Comparison of ENCODE assay signal across 8 mouse cellular contexts in the genomic region with DNA sequence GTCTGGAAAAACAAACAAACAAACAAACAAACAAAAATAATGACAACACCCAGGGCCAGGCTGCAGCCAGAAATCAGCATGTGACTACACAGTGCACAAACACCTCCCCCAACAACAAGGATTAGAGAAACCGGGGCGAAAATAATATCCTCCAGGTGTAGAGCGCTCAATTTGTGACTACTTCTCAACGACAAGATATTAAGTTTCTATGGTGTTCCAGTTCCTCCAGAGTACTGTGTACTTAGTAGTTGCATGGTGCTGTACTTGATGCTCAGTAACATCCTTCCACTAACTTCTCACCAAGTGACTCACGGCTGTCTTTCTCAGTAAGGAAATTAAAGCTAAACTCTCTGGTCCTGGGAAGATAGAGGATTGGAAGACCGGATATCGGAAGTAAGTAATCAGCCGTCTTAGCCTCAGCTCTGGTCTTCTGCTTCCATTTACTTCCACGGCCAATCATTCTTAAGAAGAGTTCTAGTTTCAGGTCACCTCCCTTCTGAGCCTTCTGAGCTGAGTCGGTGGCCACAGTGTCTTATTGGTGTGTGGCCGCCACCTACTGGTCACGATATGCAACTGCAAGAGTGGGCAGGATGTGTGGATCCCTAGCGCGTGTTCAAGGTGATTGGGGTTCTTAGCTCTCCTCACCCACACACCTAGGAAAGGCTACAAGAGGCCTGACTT. TPM values are rescaled to one million over a fixed set of nuclear protein-coding genes. Genes with fewer than 3 reads are reported as not detected.
DNase-seq lines count a peak whose midpoint lies in the region; ATAC-seq and TF ChIP-seq lines count a peak whose summit lies in the region.

No protein-coding gene starts in this region.

- no peak overlapping the region for H3ac ChIP-seq in myocyte (ENCODE audit: control insufficient read depth, insufficient read length)

- TF ChIP-seq CTCF in brain, embryonic 14.5 days (IDR thresholded peaks at IDR 0.05; ENCODE audit: borderline replicate concordance, extremely low read depth, insufficient read depth, insufficient read length): peak; percentile 99
- peak; percentile 100 for TF ChIP-seq CTCF in liver, adult 2 months (IDR thresholded peaks at IDR 0.05; ENCODE audit: low read depth, low read length)

- H3K9me3 ChIP-seq in erythroblast, embryonic 14.5 days (ENCODE audit: control insufficient read depth, low read length): no peaks in the 10 kb centered on the region
- H3K9me3 ChIP-seq in heart, embryonic 12.5 days (replicated peaks): no peaks in the 10 kb centered on the region
- 0 out of 2 replicates have a peak, but pooled peaks cover 2% of the 10 kb centered on the region for H3K9me3 ChIP-seq in kidney, embryonic 16.5 days (ENCODE audit: low read length)

- no peaks in the 10 kb centered on the region; the same call in 1 of the 2 replicates for H3K27me3 ChIP-seq in erythroblast, embryonic 14.5 days (ENCODE audit: control insufficient read depth)
- peaks cover 16% of the 10 kb centered on the region for H3K27me3 ChIP-seq in heart, embryonic 12.5 days (replicated peaks)
- no peaks in the 10 kb centered on the region for H3K27me3 ChIP-seq in kidney, embryonic 16.5 days (ENCODE audit: insufficient read depth, low read length)
- peaks cover 5% of the 10 kb centered on the region; the same call in 1 of the 2 replicates for H3K27me3 ChIP-seq in liver, adult 2 months (ENCODE audit: control insufficient read depth, insufficient read depth, low read length)
- H3K27me3 ChIP-seq in myocyte (ENCODE audit: control insufficient read depth, insufficient read depth, insufficient read length): no peaks in the 10 kb centered on the region

- TF ChIP-seq POLR2A in brain, embryonic 14.5 days (IDR thresholded peaks at IDR 0.05; ENCODE audit: borderline replicate concordance, extremely low read depth, insufficient read depth, insufficient read length, poor library complexity, severe bottlenecking): no peak
- TF ChIP-seq POLR2A in liver, adult 2 months (IDR thresholded peaks at IDR 0.05; ENCODE audit: extremely low read depth, insufficient read depth, low read length): no peak
- no peak for TF ChIP-seq POLR2A in myocyte (IDR thresholded peaks at IDR 0.05; ENCODE audit: insufficient read length, low read depth)

- peak; percentile 77; the same call in 1 of the 2 replicates for ATAC-seq in heart, embryonic 12.5 days (ENCODE audit: insufficient number of reproducible peaks, low FRiP score)
- ATAC-seq in kidney, embryonic 16.5 days (ENCODE audit: low FRiP score, low TSS enrichment): peak; percentile 93

- peaks cover 29% of the 10 kb centered on the region for H3K4me1 ChIP-seq in erythroblast, embryonic 14.5 days (ENCODE audit: control insufficient read depth)
- H3K4me1 ChIP-seq in heart, embryonic 12.5 days (replicated peaks): no peaks in the 10 kb centered on the region
- H3K4me1 ChIP-seq in kidney, embryonic 16.5 days (ENCODE audit: insufficient read depth, low read length): no peaks in the 10 kb centered on the region
- H3K4me1 ChIP-seq in liver, adult 2 months (ENCODE audit: control insufficient read depth, insufficient read depth, low read length): 0 out of 2 replicates have a peak, but pooled peaks cover 2% of the 10 kb centered on the region

- H3K9ac ChIP-seq in heart, embryonic 12.5 days: no peak overlapping the region
- H3K9ac ChIP-seq in kidney, embryonic 16.5 days (replicated peaks; ENCODE audit: low read length): no peak overlapping the region
- no peak overlapping the region for H3K9ac ChIP-seq in liver, adult 2 months (ENCODE audit: low read depth, low read length)

- H3K36me3 ChIP-seq in erythroblast, embryonic 14.5 days (ENCODE audit: control insufficient read depth): no peaks in the 10 kb centered on the region
- H3K36me3 ChIP-seq in heart, embryonic 12.5 days: no peaks in the 10 kb centered on the region
- H3K36me3 ChIP-seq in kidney, embryonic 16.5 days (ENCODE audit: insufficient read depth, low read length): no peaks in the 10 kb centered on the region
- H3K36me3 ChIP-seq in liver, adult 2 months (ENCODE audit: control insufficient read depth, insufficient read depth, low read length): no peaks in the 10 kb centered on the region
- no peaks in the 10 kb centered on the region for H3K36me3 ChIP-seq in myocyte (ENCODE audit: control insufficient read depth, insufficient read depth)

- DNase-seq in CD4-positive helper T cell, adult 2 months (ENCODE audit: low read depth, low spot score): peak; percentile 74
- DNase-seq in brain, embryonic 14.5 days (ENCODE audit: low read depth): peak; percentile 90
- DNase-seq in liver, adult 2 months (ENCODE audit: extremely low read depth, low read depth, low spot score): peak; percentile 49
- DNase-seq in spleen, postnatal 4 days (ENCODE audit: low spot score in 2 of 2): peak; percentile 78 to 90

- no peak overlapping the region for H3K4me2 ChIP-seq in heart, embryonic 12.5 days
- peak overlapping the region; percentile 29 for H3K4me2 ChIP-seq in kidney, embryonic 16.5 days (replicated peaks; ENCODE audit: low read depth, low read length)
- peak overlapping the region; percentile 25 for H3K4me2 ChIP-seq in myocyte (ENCODE audit: low read depth)

- no peaks in the 10 kb centered on the region for H3K79me2 ChIP-seq in liver, adult 2 months (ENCODE audit: control insufficient read depth, insufficient read depth, low read length)
- no peaks in the 10 kb centered on the region for H3K79me2 ChIP-seq in myocyte (ENCODE audit: control insufficient read depth, insufficient read depth)

- 31% methylated on average over 14 of the region's 14 CpGs for WGBS in heart, embryonic 12.5 days
- WGBS in kidney, embryonic 16.5 days: 33% methylated on average over 14 of the region's 14 CpGs
- WGBS in liver, adult 2 months: 34% methylated on average over 14 of the region's 14 CpGs

- peak overlapping the region; percentile 25 for H3K4me3 ChIP-seq in erythroblast, embryonic 14.5 days (replicated peaks)
- no peak overlapping the region for H3K4me3 ChIP-seq in heart, embryonic 12.5 days
- no peak overlapping the region for H3K4me3 ChIP-seq in kidney, embryonic 16.5 days (ENCODE audit: low read length)
- H3K4me3 ChIP-seq in liver, adult 2 months (ENCODE audit: insufficient read depth, low read depth, low read length): no peak overlapping the region
- no peak overlapping the region for H3K4me3 ChIP-seq in myocyte

- no peak overlapping the region for H3K27ac ChIP-seq in heart, embryonic 12.5 days (ENCODE audit: poor library complexity, severe bottlenecking)
- H3K27ac ChIP-seq in kidney, embryonic 16.5 days (ENCODE audit: low read length): no peak overlapping the region
- no peak overlapping the region for H3K27ac ChIP-seq in liver, adult 2 months (replicated peaks; ENCODE audit: insufficient read depth, low read depth, low read length)

TF ChIP-seq in myocyte, 11 proteins besides CTCF, POLR2A, EP300 and RAD21:
- no peak for TF ChIP-seq USF1 (IDR thresholded peaks at IDR 0.05; ENCODE audit: low read depth)
- TF ChIP-seq SRF (IDR thresholded peaks at IDR 0.05; ENCODE audit: control insufficient read depth, insufficient read length, low read depth): no peak
- no peak for TF ChIP-seq MYOG (IDR thresholded peaks at IDR 0.05; ENCODE audit: control insufficient read depth in 1 of 3, insufficient read depth in 1 of 3, insufficient read length in 2 of 3, low read depth in 2 of 3)
- no peak for TF ChIP-seq E2F4 (IDR thresholded peaks at IDR 0.05; ENCODE audit: insufficient read depth)
- TF ChIP-seq MAX (IDR thresholded peaks at IDR 0.05; ENCODE audit: low read depth): no peak
- TF ChIP-seq REST (IDR thresholded peaks at IDR 0.05; ENCODE audit: insufficient read depth, insufficient read length): no peak
- no peak for TF ChIP-seq TCF12 (IDR thresholded peaks at IDR 0.05; ENCODE audit: insufficient read depth, poor library complexity, severe bottlenecking)
- TF ChIP-seq MYOD1 (IDR thresholded peaks at IDR 0.05; ENCODE audit: control insufficient read depth in 1 of 3, insufficient read length in 2 of 3, low read depth in 2 of 3): no peak
- TF ChIP-seq POLR2AphosphoS2 (IDR thresholded peaks at IDR 0.05; ENCODE audit: insufficient read length, low read depth): no peak
- TF ChIP-seq TCF3 (IDR thresholded peaks at IDR 0.05; ENCODE audit: insufficient read length, low read depth): no peak
- TF ChIP-seq CEBPB (IDR thresholded peaks at IDR 0.05; ENCODE audit: insufficient read depth, poor library complexity, severe bottlenecking): no peak

RNA-seq across cellular contexts. Expression of gene Cldn10, which starts 19.9 kb away (rescaled TPM):
- 0.31 and 0.33 TPM in 2 replicates for polyA plus RNA-seq in brain, embryonic 14.5 days (2012; rRNA removed)
- not detected in 2 replicates for polyA plus RNA-seq in erythroblast, embryonic 14.5 days (2012)
- 0.32 and 0.48 TPM in 2 replicates for polyA plus RNA-seq in heart, embryonic 12.5 days (2016; fragmentation: Nextera tagmentation; extraction: Ambion mirVana)
- 41.3 and 49.3 TPM in 2 replicates for polyA plus RNA-seq in kidney, embryonic 16.5 days (2015; fragmentation: Nextera tagmentation; extraction: Ambion mirVana)
- 0.09 and 0.13 TPM in 2 replicates for total RNA-seq in liver, adult 2 months (2014; rRNA removed)
- not detected in 2 replicates for polyA plus RNA-seq in liver, adult 2 months (2012; rRNA removed)
- not detected for polyA plus RNA-seq in myocyte (2012; fragmentation: generic; extraction: Trizol)

Comparison
In these comparisons a context has a peak if more than half of its experiments do, and no peak if none do; other contexts are left out.
1. RNA of gene Cldn10, which starts 19.9 kb away (polyA plus RNA-seq): 41.3 to 49.3 TPM in kidney, embryonic 16.5 days; 0.32 to 0.48 TPM in heart, embryonic 12.5 days, 0.31 to 0.33 TPM in brain, embryonic 14.5 days, not detected in liver, adult 2 months, not detected in erythroblast, embryonic 14.5 days and not detected in myocyte (single experiment); every median in the first group is over 10 times any median in the second.
2. Peak in every context shown above with its lines, with median percentiles within 50 percentile points of each other: DNase-seq.